Mouse (Mus musculus) mammary gland, adult 2 months (tissue): ENCODE measurements around the gene Uqcr11. TPM values are rescaled to one million over a fixed set of nuclear protein-coding genes. Genes with fewer than 3 reads are reported as not detected.

Source experiments
- polyA plus RNA-seq: library from polyadenylated mRNA; depleted of rRNA; stranded (reverse); fragments of >200 nt; gene quantifications from 2 replicates; pipeline ENCODE4 v1.2.3, GENCODE M21; 2012; ENCODE audit warnings: low replicate concordance; rRNA removed

Gene Uqcr11
- 1,950 and 2,616 TPM in 2 replicates for polyA plus RNA-seq

GRCm38 (mm10) chr10:80406684-80407501, at the start of gene Uqcr11:
Uqcr11 (minus strand) TSS chr10:80406830.

GRCm38 (mm10) chr10:80433513-80434232, 27.0 kb upstream of the Uqcr11 start, which contains the start of gene Tcf3:
Tcf3 (minus strand) TSS chr10:80433647.

GRCm38 (mm10) chr10:80399191-80399972, 7.2 kb downstream of the Uqcr11 start, which contains the start of gene Mbd3:
Mbd3 (minus strand) TSS chr10:80399550.

DNA sequence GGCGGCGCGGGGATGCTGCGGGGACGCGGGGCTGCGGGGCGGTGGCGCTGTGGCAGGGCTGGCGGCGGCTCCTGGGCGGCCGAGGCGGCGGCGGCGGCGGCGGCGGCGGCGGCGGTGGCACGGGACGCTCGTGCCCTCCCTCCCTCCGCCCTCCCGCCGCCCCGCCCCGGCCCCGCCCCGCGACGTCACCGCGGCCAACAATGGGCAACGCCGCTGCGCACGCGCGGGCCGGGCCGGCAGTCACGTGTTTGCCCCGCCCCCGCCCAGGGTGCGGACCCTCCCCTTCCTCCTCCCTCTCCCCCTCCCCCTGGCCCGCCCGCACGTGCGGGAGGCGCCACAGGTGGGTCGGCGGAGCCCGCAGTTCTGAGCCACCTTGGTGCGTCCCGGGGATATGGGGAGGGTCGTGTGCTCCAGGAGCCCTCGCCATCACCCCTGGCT, 19.1 kb downstream of the Uqcr11 start, which contains the start of gene Mex3d:
Mex3d (minus strand) TSS at position 138 of the 438 bp plus-strand sequence.

DNA sequence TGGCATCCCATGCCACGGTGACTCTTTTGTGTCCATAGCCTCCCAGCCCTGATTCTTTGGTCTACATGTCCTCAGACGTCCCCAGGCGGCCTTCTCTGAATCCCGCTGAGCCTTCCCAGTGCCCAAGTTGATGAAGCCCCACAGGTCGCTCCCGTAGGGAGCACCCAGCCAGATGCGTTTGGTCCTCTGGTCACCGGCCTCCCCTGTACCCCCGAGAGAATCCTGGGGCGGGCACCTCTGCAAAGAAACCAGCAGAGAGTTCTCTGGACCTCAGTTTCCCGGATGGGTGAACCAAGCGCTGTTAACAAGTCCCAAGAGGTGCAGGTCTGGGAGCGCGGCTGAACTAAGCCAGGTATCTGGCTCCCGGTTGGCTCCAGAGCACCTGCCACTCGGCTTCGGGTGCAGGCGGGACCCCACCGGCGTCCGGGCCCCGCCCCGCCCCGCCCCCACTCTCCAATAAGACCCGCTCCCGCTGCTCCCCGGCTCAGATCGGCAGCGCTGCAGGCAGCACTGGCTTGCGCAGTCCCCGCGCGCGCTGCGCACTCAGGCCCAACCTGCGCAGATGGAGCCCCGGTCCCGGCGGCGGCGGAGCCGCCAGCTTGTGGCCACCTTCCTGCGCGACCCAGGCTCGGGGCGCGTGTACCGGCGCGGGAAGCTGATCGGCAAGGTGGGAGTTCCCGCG, 50.5 kb downstream of the Uqcr11 start, which contains the start of gene Plk5:
Plk5 (plus strand) TSS at position 459 of the 682 bp plus-strand sequence.

Other genes starting within 250 kb of the Uqcr11 start
- gene Cirbp, start 240.8 kb downstream of the Uqcr11 start, polyA plus RNA-seq, result 93.4 and 153 TPM in 2 replicates
- 11.7 and 15.0 TPM in 2 replicates for gene 1600002K03Rik, start 233.9 kb downstream of the Uqcr11 start, polyA plus RNA-seq
- 5.0 and 12.1 TPM in 2 replicates for gene Efna2, start 227.3 kb downstream of the Uqcr11 start, polyA plus RNA-seq
- 45.9 and 46.8 TPM in 2 replicates for gene Mum1, start 180.4 kb downstream of the Uqcr11 start, polyA plus RNA-seq
- 857 and 948 TPM in 2 replicates for gene Ndufs7, start 157.7 kb downstream of the Uqcr11 start, polyA plus RNA-seq
- 41.6 and 54.2 TPM in 2 replicates for gene Gamt, start 145.8 kb downstream of the Uqcr11 start, polyA plus RNA-seq
- 40.3 and 92.4 TPM in 2 replicates for gene Dazap1, start 145.3 kb downstream of the Uqcr11 start, polyA plus RNA-seq
- 1,242 and 1,668 TPM in 2 replicates for gene Rps15, start 114.4 kb downstream of the Uqcr11 start, polyA plus RNA-seq
- 1.4 and 1.9 TPM in 2 replicates for gene Apc2, start 110.9 kb downstream of the Uqcr11 start, polyA plus RNA-seq
- gene 2310011J03Rik, start 86.3 kb downstream of the Uqcr11 start, polyA plus RNA-seq, result 57.6 and 67.1 TPM in 2 replicates
- 18.9 and 31.0 TPM in 2 replicates for gene Pcsk4, start 77.3 kb downstream of the Uqcr11 start, polyA plus RNA-seq
- gene Reep6, start 76.9 kb downstream of the Uqcr11 start, polyA plus RNA-seq, result 17.8 and 36.0 TPM in 2 replicates
- gene Adamtsl5, start 58.4 kb downstream of the Uqcr11 start, polyA plus RNA-seq, result 47.3 and 58.2 TPM in 2 replicates
- 2.2 and 3.0 TPM in 2 replicates for gene Plk5, start 50.4 kb downstream of the Uqcr11 start, polyA plus RNA-seq
- gene Mex3d, start 19.2 kb downstream of the Uqcr11 start, polyA plus RNA-seq, result 13.8 and 47.5 TPM in 2 replicates
- gene Mbd3, start 7.3 kb downstream of the Uqcr11 start, polyA plus RNA-seq, result 134 and 161 TPM in 2 replicates
- gene Tcf3, start 26.8 kb upstream of the Uqcr11 start, polyA plus RNA-seq, result 78.7 and 199 TPM in 2 replicates
- gene Onecut3, start 88.0 kb upstream of the Uqcr11 start, polyA plus RNA-seq, result not detected in 2 replicates
- gene Atp8b3, start 132.3 kb upstream of the Uqcr11 start, polyA plus RNA-seq, result 0.05 and 0.06 TPM in 2 replicates
- 51.6 and 93.8 TPM in 2 replicates for gene Rexo1, start 154.7 kb upstream of the Uqcr11 start, polyA plus RNA-seq
- 17.2 and 59.7 TPM in 2 replicates for gene Klf16, start 170.5 kb upstream of the Uqcr11 start, polyA plus RNA-seq
- 205 and 464 TPM in 2 replicates for gene Abhd17a, start 183.5 kb upstream of the Uqcr11 start, polyA plus RNA-seq
- 135 and 145 TPM in 2 replicates for gene Scamp4, start 196.0 kb upstream of the Uqcr11 start, polyA plus RNA-seq
- 11.8 and 32.4 TPM in 2 replicates for gene Adat3, start 196.1 kb upstream of the Uqcr11 start, polyA plus RNA-seq
- gene Gm49322, start 199.2 kb upstream of the Uqcr11 start, polyA plus RNA-seq, result 2.7 and 3.6 TPM in 2 replicates
- 181 and 382 TPM in 2 replicates for gene Csnk1g2, start 216.0 kb upstream of the Uqcr11 start, polyA plus RNA-seq